Mouse (Mus musculus) embryonic fibroblast, embryonic 13.5 days (primary cell): ENCODE results near the gene Cdk14.

Experiments used
- CTCF ChIP-seq: IDR thresholded peaks from 2 replicates; pipeline ENCODE4 v1.5.1; 2011; ENCODE audit warnings: mild to moderate bottlenecking, control low read depth, low read length, moderate library complexity, borderline replicate concordance; ENCODE audit not compliant: insufficient read depth
- POLR2A ChIP-seq: IDR thresholded peaks from 2 replicates; pipeline ENCODE4 v1.6.1; 2011; ENCODE audit warnings: low read depth, mild to moderate bottlenecking, control low read depth, low read length, moderate library complexity

DNA sequence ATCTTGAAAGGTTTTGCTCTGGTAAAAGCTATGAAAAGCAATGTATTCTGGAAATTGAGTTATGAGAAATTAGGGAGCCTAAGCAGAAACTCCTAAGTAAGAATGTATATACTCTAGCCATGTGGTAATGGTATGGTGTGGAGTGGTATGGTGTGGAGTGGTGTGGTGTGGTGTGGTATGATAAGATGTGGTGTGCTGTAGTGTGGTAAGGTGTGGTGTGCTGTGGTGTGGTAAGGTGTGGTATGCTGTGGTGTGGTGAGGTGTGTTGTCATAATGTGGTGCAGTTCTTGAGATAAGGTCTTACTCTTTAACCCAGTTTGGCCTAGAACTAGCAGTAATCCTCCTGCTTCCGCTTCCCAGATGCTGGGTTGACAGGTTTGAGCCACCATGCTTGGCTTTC, 45.7 kb downstream of the Cdk14 start:
- TF ChIP-seq CTCF (no peak), POLR2A (no peak)
